Mouse (Mus musculus) T-helper 2 cell (primary cell): ENCODE measurements around the gene Mrpl36.

Source experiments
- in situ Hi-C: fragments of 300-600 bp; cut with MboI, MseI; formaldehyde crosslinking; loops from one replicate; pipeline ENCODE4 v1.15.1; 2025; ENCODE audit warnings: high pct_unique_total_duplicates

The Mrpl36 gene

GRCm38 (mm10) chr13:73327827-73328698, at the start of gene Mrpl36, which contains the start of gene Ndufs6:
Mrpl36 (plus strand) TSS chr13:73328513.
Ndufs6 (minus strand) TSS chr13:73328542.
- in situ Hi-C loops: loop anchor here (10.0 kb wide), 1 partner anchor 277 kb away; the partner anchor contains the start of gene Clptm1l

GRCm38 (mm10) chr13:73279196-73279595, 49.1 kb upstream of the Mrpl36 start:
- in situ Hi-C loops: no loop called here

GRCm38 (mm10) chr13:73282407-73282806, 45.9 kb upstream of the Mrpl36 start:
- in situ Hi-C loops: no loop called here

- in situ Hi-C loops: no loop called here
Measured at GRCm38 (mm10) chr13:73283534-73283933, 44.8 kb upstream of the Mrpl36 start.

GRCm38 (mm10) chr13:73290206-73290605, 38.1 kb upstream of the Mrpl36 start:
- in situ Hi-C loops: no loop called here

GRCm38 (mm10) chr13:73291102-73291501, 37.2 kb upstream of the Mrpl36 start:
- in situ Hi-C loops: no loop called here

GRCm38 (mm10) chr13:73298717-73299116, 29.6 kb upstream of the Mrpl36 start:
- in situ Hi-C loops: no loop called here

GRCm38 (mm10) chr13:73299322-73299721, 29.0 kb upstream of the Mrpl36 start:
- in situ Hi-C loops: no loop called here

- in situ Hi-C loops: no loop called here
Measured at GRCm38 (mm10) chr13:73304729-73305128, 23.6 kb upstream of the Mrpl36 start.

GRCm38 (mm10) chr13:73305398-73306084, 22.8 kb upstream of the Mrpl36 start:
- in situ Hi-C loops: no loop called here

- in situ Hi-C loops: no loop called here
Measured at GRCm38 (mm10) chr13:73306085-73306410, 22.3 kb upstream of the Mrpl36 start.

- in situ Hi-C loops: no loop called here
Measured at GRCm38 (mm10) chr13:73306430-73306829, 21.9 kb upstream of the Mrpl36 start.

GRCm38 (mm10) chr13:73310183-73310929, 18.0 kb upstream of the Mrpl36 start:
- in situ Hi-C loops: no loop called here

- in situ Hi-C loops: loop anchor here (10.0 kb wide), 1 partner anchor 285 kb away; the partner anchor contains the start of gene Clptm1l
Measured at GRCm38 (mm10) chr13:73320048-73320447, 8.3 kb upstream of the Mrpl36 start.

- in situ Hi-C loops: loop anchor here (10.0 kb wide), 1 partner anchor 282 kb away; the partner anchor contains the start of gene Clptm1l
Measured at GRCm38 (mm10) chr13:73322626-73323025, 5.7 kb upstream of the Mrpl36 start.

- in situ Hi-C loops: loop anchor here (10.0 kb wide), 1 partner anchor 281 kb away; the partner anchor contains the start of gene Clptm1l
Measured at GRCm38 (mm10) chr13:73323406-73323805, 4.9 kb upstream of the Mrpl36 start.

GRCm38 (mm10) chr13:73330844-73331501, 2.7 kb downstream of the Mrpl36 start:
- in situ Hi-C loops: no loop called here

- in situ Hi-C loops: no loop called here
Measured at GRCm38 (mm10) chr13:73331736-73332135, 3.4 kb downstream of the Mrpl36 start.

GRCm38 (mm10) chr13:73336753-73337152, 8.4 kb downstream of the Mrpl36 start:
- in situ Hi-C loops: loop anchor here (5.0 kb wide), 1 partner anchor 131 kb away; the partner anchor contains the start of gene Lpcat1

GRCm38 (mm10) chr13:73345102-73345890, 17.0 kb downstream of the Mrpl36 start:
- in situ Hi-C loops: no loop called here
